Mouse (Mus musculus): Measurements from ENCODE around the gene Snca.

DNA sequence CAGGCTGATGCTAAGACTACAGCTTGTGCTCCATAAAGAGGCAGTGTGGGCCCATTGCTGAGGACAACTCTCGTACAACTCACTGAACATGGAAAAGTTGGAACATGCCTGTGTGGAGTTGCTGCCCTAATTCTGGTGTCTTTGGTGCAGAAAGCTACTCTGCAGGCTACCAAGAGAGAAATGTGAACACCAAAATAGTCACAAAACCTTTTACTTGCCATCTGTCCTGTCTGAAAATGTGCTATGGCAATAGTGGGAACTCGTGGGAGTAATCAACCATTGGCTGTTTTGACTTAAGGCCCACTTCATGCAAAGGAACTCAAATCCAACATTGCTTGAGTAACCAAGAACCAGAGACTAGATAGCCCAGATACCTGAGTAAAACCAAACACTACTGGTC is 26.9 kb upstream of the Snca start:
- TF ChIP-seq CTCF (IDR thresholded peaks at IDR 0.05; ENCODE audit: low read depth) (no peak), EP300 (IDR thresholded peaks at IDR 0.05; ENCODE audit: low read depth) (no peak)

All from liver, postnatal 0 days (tissue).